Mouse (Mus musculus): ENCODE results near the gene Pias3. TPM values are rescaled to one million over a fixed set of nuclear protein-coding genes. Genes with fewer than 3 reads are reported as not detected.
"Not testable (repeated sequence)": the region's sequence is repeated elsewhere in the genome, so short reads cannot be mapped to it uniquely, and the experiment has no call there.

Pias3 gene
- polyA plus RNA-seq, 1 experiment from 2014 or later, result 42.2 TPM

- not testable (repeated sequence) for H3K36me3 ChIP-seq (replicated peaks); H3K4me2 ChIP-seq; H3K4me1 ChIP-seq; H3K4me3 ChIP-seq (replicated peaks); H3K27ac ChIP-seq; H3K9me3 ChIP-seq; H3K9ac ChIP-seq; H3K27me3 ChIP-seq; ATAC-seq (ENCODE audit: low FRiP score)
Measured at GRCm38 (mm10) chr3:96740279-96740678, 44.1 kb downstream of the Pias3 start.

- 100% methylated on average over 3 of the region's 3 CpGs for WGBS
- H3K9ac ChIP-seq, result no peak overlapping the region
- ATAC-seq (ENCODE audit: low FRiP score), result no peak
- H3K27me3 ChIP-seq, result no peaks in the 10 kb centered on the region
- H3K27ac ChIP-seq, result no peak overlapping the region
- no peak overlapping the region for H3K4me3 ChIP-seq (replicated peaks)
- no peaks in the 10 kb centered on the region for H3K4me1 ChIP-seq
- H3K36me3 ChIP-seq (replicated peaks), result no peaks in the 10 kb centered on the region
- no peaks in the 10 kb centered on the region for H3K9me3 ChIP-seq
- H3K4me2 ChIP-seq, result no peak overlapping the region
Measured at GRCm38 (mm10) chr3:96744348-96744747, 48.2 kb downstream of the Pias3 start.

- Histone ChIP-seq H3K9ac (no peak overlapping the region), H3K27ac (no peak overlapping the region), H3K4me1 (no peaks in the 10 kb centered on the region), H3K4me2 (no peak overlapping the region), H3K4me3 (replicated peaks) (no peak overlapping the region), H3K9me3 (no peaks in the 10 kb centered on the region), H3K27me3 (no peaks in the 10 kb centered on the region), H3K36me3 (replicated peaks) (no peaks in the 10 kb centered on the region)
- WGBS, result 89% methylated on average over 1 of the region's 1 CpGs
- no peak for ATAC-seq (ENCODE audit: low FRiP score)
Measured at GRCm38 (mm10) chr3:96746829-96747228, 50.6 kb downstream of the Pias3 start.

Other genes starting within 250 kb of the Pias3 start
- gene BC107364, start 244.1 kb upstream of the Pias3 start, polyA plus RNA-seq (2016; fragmentation: Nextera tagmentation; extraction: Ambion mirVana), result not detected in 2 replicates
- 0.54 and 0.84 TPM in 2 replicates for gene Hfe2, start 171.2 kb upstream of the Pias3 start, polyA plus RNA-seq (2016; fragmentation: Nextera tagmentation; extraction: Ambion mirVana)
- gene Txnip, start 138.4 kb upstream of the Pias3 start, polyA plus RNA-seq (2016; fragmentation: Nextera tagmentation; extraction: Ambion mirVana), result 40.4 and 40.8 TPM in 2 replicates
- 1.3 and 1.7 TPM in 2 replicates for gene Gm16253, start 119.4 kb upstream of the Pias3 start, polyA plus RNA-seq (2016; fragmentation: Nextera tagmentation; extraction: Ambion mirVana)
- 40.1 and 40.7 TPM in 2 replicates for gene Polr3gl, start 102.2 kb upstream of the Pias3 start, polyA plus RNA-seq (2016; fragmentation: Nextera tagmentation; extraction: Ambion mirVana)
- gene Ankrd34a, start 99.7 kb upstream of the Pias3 start, polyA plus RNA-seq (2016; fragmentation: Nextera tagmentation; extraction: Ambion mirVana), result 4.0 and 4.4 TPM in 2 replicates
- 5.8 and 6.2 TPM in 2 replicates for gene Lix1l, start 95.2 kb upstream of the Pias3 start, polyA plus RNA-seq (2016; fragmentation: Nextera tagmentation; extraction: Ambion mirVana)
- gene Rbm8a, start 66.5 kb upstream of the Pias3 start, polyA plus RNA-seq (2016; fragmentation: Nextera tagmentation; extraction: Ambion mirVana), result 164 and 181 TPM in 2 replicates
- 42.1 and 43.3 TPM in 2 replicates for gene Pex11b, start 61.0 kb upstream of the Pias3 start, polyA plus RNA-seq (2016; fragmentation: Nextera tagmentation; extraction: Ambion mirVana)
- 0.09 TPM in 1 of 2 replicates, not detected in the other for gene Gm42957, start 60.9 kb upstream of the Pias3 start, polyA plus RNA-seq (2016; fragmentation: Nextera tagmentation; extraction: Ambion mirVana)
- 0.51 and 0.84 TPM in 2 replicates for gene Itga10, start 50.8 kb upstream of the Pias3 start, polyA plus RNA-seq (2016; fragmentation: Nextera tagmentation; extraction: Ambion mirVana)
- 0.51 and 0.77 TPM in 2 replicates for gene Ankrd35, start 26.3 kb upstream of the Pias3 start, polyA plus RNA-seq (2016; fragmentation: Nextera tagmentation; extraction: Ambion mirVana)
- 7.5 and 8.7 TPM in 2 replicates for gene Nudt17, start 12.2 kb downstream of the Pias3 start, polyA plus RNA-seq (2016; fragmentation: Nextera tagmentation; extraction: Ambion mirVana)
- gene Polr3c, start 31.2 kb downstream of the Pias3 start, polyA plus RNA-seq (2016; fragmentation: Nextera tagmentation; extraction: Ambion mirVana), result 42.1 and 43.0 TPM in 2 replicates
- 79.9 and 86.2 TPM in 2 replicates for gene Rnf115, start 31.3 kb downstream of the Pias3 start, polyA plus RNA-seq (2016; fragmentation: Nextera tagmentation; extraction: Ambion mirVana)
- not detected in 2 replicates for gene Pdzk1, start 132.9 kb downstream of the Pias3 start, polyA plus RNA-seq (2016; fragmentation: Nextera tagmentation; extraction: Ambion mirVana)
- 0.19 and 0.21 TPM in 2 replicates for gene Cd160, start 133.0 kb downstream of the Pias3 start, polyA plus RNA-seq (2016; fragmentation: Nextera tagmentation; extraction: Ambion mirVana)
- 2.9 and 3.8 TPM in 2 replicates for gene Gja5, start 208.3 kb downstream of the Pias3 start, polyA plus RNA-seq (2016; fragmentation: Nextera tagmentation; extraction: Ambion mirVana)
- 38.2 and 42.8 TPM in 2 replicates for gene Gpr89, start 209.0 kb downstream of the Pias3 start, polyA plus RNA-seq (2016; fragmentation: Nextera tagmentation; extraction: Ambion mirVana)
- gene Gja8, start 229.6 kb downstream of the Pias3 start, polyA plus RNA-seq (2016; fragmentation: Nextera tagmentation; extraction: Ambion mirVana), result 0.03 TPM in 1 of 2 replicates, not detected in the other

Data from forebrain, embryonic 12.5 days (tissue).